9 mouse cellular contexts compared by ENCODE assay signal in the genomic region with DNA sequence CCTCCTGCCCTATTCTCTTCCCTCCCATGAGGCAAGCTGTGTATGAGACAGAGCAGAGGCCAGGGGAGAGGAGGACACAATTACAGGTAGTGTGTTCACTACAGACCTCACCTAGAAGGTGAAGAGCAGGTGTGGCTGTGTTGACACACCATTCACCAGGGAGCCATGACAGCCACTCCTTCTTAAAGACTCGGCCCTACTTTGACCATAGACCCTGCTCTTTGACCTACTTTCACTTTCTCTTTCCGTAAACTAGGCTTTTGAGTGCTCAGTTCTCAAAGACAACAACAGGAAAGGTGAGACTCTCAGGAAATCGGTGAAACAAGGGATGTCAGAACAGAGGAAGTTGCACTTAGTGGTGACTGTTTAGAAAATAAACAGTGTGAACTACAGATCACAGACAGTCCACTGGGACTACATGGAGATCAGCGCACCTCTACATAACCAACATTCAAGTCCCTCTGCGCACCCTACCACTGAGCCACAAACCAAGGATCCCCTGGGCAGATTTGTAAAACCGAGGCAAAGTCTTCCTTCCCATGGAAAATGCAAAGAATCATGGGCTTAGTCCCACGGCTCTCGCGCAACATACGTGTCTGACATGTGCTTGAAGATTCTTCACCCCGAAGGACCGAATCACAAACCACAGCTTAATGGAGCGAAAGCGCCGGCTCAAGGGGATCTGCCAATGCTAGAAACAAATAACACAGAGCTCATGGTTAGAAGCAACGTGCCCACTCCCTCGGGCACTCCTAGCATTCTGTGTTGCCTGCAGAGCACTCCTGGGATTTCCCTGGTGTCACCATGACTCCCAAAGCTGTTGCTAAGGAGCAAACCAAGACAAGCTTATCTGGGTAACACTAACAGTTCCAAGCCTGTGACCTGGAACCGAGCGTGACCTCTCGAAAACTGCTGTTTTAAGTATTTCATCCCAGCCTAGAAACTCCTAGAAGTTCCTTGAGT. TPM values are rescaled to one million over a fixed set of nuclear protein-coding genes. Genes with fewer than 3 reads are reported as not detected.
A peak's percentile ranks its signal among the peaks of the same experiment; 100 is the strongest.
DNase-seq lines count a peak whose midpoint lies in the region; ATAC-seq lines count a peak whose summit lies in the region.
"Had no signal": no experiment of that assay in that cellular context is flagged by ENCODE, and none has a peak within 500 bp of the region (broad histone marks: within the 10 kb centered on the region; RNA-seq: fewer than 3 reads in every experiment).

No protein-coding gene starts in this region.

- no peak overlapping the region for H3K27ac ChIP-seq in embryonic facial prominence, embryonic 14.5 days (replicated peaks; ENCODE audit: low read depth, low read length)
- H3K27ac ChIP-seq in embryonic facial prominence, embryonic 10.5 days (replicated peaks): no peak overlapping the region
- no peak overlapping the region for H3K27ac ChIP-seq in liver, embryonic 11.5 days (ENCODE audit: low read depth, low read length)
- no peak overlapping the region for H3K27ac ChIP-seq in hindbrain, embryonic 14.5 days
- H3K27ac ChIP-seq in midbrain, embryonic 16.5 days (ENCODE audit: low read length): no peak overlapping the region

- H3K4me3 ChIP-seq in embryonic facial prominence, embryonic 14.5 days (ENCODE audit: low read depth, low read length): no peak overlapping the region
- H3K4me3 ChIP-seq in embryonic facial prominence, embryonic 10.5 days: no peak overlapping the region
- no peak overlapping the region for H3K4me3 ChIP-seq in liver, embryonic 11.5 days (ENCODE audit: low read depth, low read length)
- no peak overlapping the region for H3K4me3 ChIP-seq in hindbrain, embryonic 14.5 days (replicated peaks; ENCODE audit: low read length)
- no peak overlapping the region for H3K4me3 ChIP-seq in midbrain, embryonic 16.5 days (ENCODE audit: low read depth, low read length)

- 0 out of 2 replicates have a peak, but pooled peaks cover 4% of the 10 kb centered on the region for H3K4me1 ChIP-seq in embryonic facial prominence, embryonic 14.5 days (ENCODE audit: control insufficient read depth, insufficient read depth, low read length)
- H3K4me1 ChIP-seq in embryonic facial prominence, embryonic 10.5 days: peaks cover 5% of the 10 kb centered on the region; the same call in 1 of the 2 replicates
- H3K4me1 ChIP-seq in liver, embryonic 11.5 days (replicated peaks; ENCODE audit: control insufficient read depth, insufficient read depth, low read length): peaks cover 3% of the 10 kb centered on the region; the same call in 1 of the 2 replicates
- H3K4me1 ChIP-seq in hindbrain, embryonic 14.5 days (replicated peaks; ENCODE audit: control insufficient read depth, insufficient read depth, low read length): no peaks in the 10 kb centered on the region
- no peaks in the 10 kb centered on the region for H3K4me1 ChIP-seq in midbrain, embryonic 16.5 days (ENCODE audit: control insufficient read depth, insufficient read depth, low read length)

- DNase-seq in embryonic facial prominence, embryonic 14.5 days (ENCODE audit: low spot score): no peak
- no peak for DNase-seq in embryonic facial prominence, embryonic 10.5 days (ENCODE audit: low spot score)
- DNase-seq in ovary, postnatal 36 days (ENCODE audit: low spot score): peak; percentile 45
- no peak for DNase-seq in ovary, postnatal 14 days (ENCODE audit: low spot score)
- no peak for DNase-seq in liver, embryonic 11.5 days (ENCODE audit: low spot score)
- peak; percentile 19 for DNase-seq in thymus, postnatal 14 days
- DNase-seq in hindbrain, embryonic 14.5 days (ENCODE audit: low spot score): no peak
- DNase-seq: right cerebral cortex, postnatal 25 days had no signal

- no peaks in the 10 kb centered on the region for H3K27me3 ChIP-seq in embryonic facial prominence, embryonic 14.5 days (replicated peaks; ENCODE audit: control insufficient read depth, insufficient read depth, low read length)
- peaks cover 7% of the 10 kb centered on the region for H3K27me3 ChIP-seq in embryonic facial prominence, embryonic 10.5 days (replicated peaks; ENCODE audit: low read depth, poor library complexity, severe bottlenecking)
- peaks cover 2% of the 10 kb centered on the region; the same call in 1 of the 2 replicates for H3K27me3 ChIP-seq in liver, embryonic 11.5 days (replicated peaks; ENCODE audit: control insufficient read depth, insufficient read depth, low read length)
- H3K27me3 ChIP-seq in hindbrain, embryonic 14.5 days (ENCODE audit: control insufficient read depth, insufficient read depth, low read length): no peaks in the 10 kb centered on the region
- no peaks in the 10 kb centered on the region for H3K27me3 ChIP-seq in midbrain, embryonic 16.5 days (ENCODE audit: control insufficient read depth, insufficient read depth, low read depth, low read length)

- no peak overlapping the region for H3K9ac ChIP-seq in embryonic facial prominence, embryonic 14.5 days (ENCODE audit: low read depth, low read length)
- H3K9ac ChIP-seq in liver, embryonic 11.5 days (ENCODE audit: low read depth, low read length): no peak overlapping the region
- no peak overlapping the region for H3K9ac ChIP-seq in hindbrain, embryonic 14.5 days
- H3K9ac ChIP-seq in midbrain, embryonic 16.5 days (ENCODE audit: low read depth, low read length): no peak overlapping the region

- no peaks in the 10 kb centered on the region for H3K9me3 ChIP-seq in embryonic facial prominence, embryonic 14.5 days (ENCODE audit: control insufficient read depth, low read length)
- H3K9me3 ChIP-seq in embryonic facial prominence, embryonic 10.5 days: no peaks in the 10 kb centered on the region
- H3K9me3 ChIP-seq in liver, embryonic 11.5 days (ENCODE audit: control insufficient read depth, low read length): no peaks in the 10 kb centered on the region
- no peaks in the 10 kb centered on the region for H3K9me3 ChIP-seq in hindbrain, embryonic 14.5 days (ENCODE audit: control insufficient read depth, low read length)
- H3K9me3 ChIP-seq in midbrain, embryonic 16.5 days (replicated peaks; ENCODE audit: control insufficient read depth, low read length, poor library complexity, severe bottlenecking): no peaks in the 10 kb centered on the region

- ATAC-seq in embryonic facial prominence, embryonic 14.5 days (ENCODE audit: low read depth): peak; percentile 72; the same call in 1 of the 2 replicates
- ATAC-seq in liver, embryonic 11.5 days (replicated peaks; ENCODE audit: low FRiP score): no peak
- ATAC-seq in hindbrain, embryonic 14.5 days (ENCODE audit: low FRiP score): no peak
- ATAC-seq in midbrain, embryonic 16.5 days: no peak

- H3K4me2 ChIP-seq in embryonic facial prominence, embryonic 14.5 days (ENCODE audit: low read depth, low read length): no peak overlapping the region
- H3K4me2 ChIP-seq in liver, embryonic 11.5 days: peak overlapping the region; percentile 39
- no peak overlapping the region for H3K4me2 ChIP-seq in hindbrain, embryonic 14.5 days (replicated peaks)
- no peak overlapping the region for H3K4me2 ChIP-seq in midbrain, embryonic 16.5 days (ENCODE audit: low read length)

- 86% methylated on average over 20 of the region's 20 CpGs for WGBS in embryonic facial prominence, embryonic 14.5 days
- WGBS in embryonic facial prominence, embryonic 10.5 days: 86% methylated on average over 20 of the region's 20 CpGs
- 79% methylated on average over 20 of the region's 20 CpGs for WGBS in liver, embryonic 11.5 days
- WGBS in hindbrain, embryonic 14.5 days: 81% methylated on average over 20 of the region's 20 CpGs
- 80% methylated on average over 20 of the region's 20 CpGs for WGBS in midbrain, embryonic 16.5 days

- no peaks in the 10 kb centered on the region for H3K36me3 ChIP-seq in embryonic facial prominence, embryonic 14.5 days (ENCODE audit: control insufficient read depth, insufficient read depth, low read length)
- H3K36me3 ChIP-seq in embryonic facial prominence, embryonic 10.5 days (replicated peaks): no peaks in the 10 kb centered on the region
- no peaks in the 10 kb centered on the region for H3K36me3 ChIP-seq in liver, embryonic 11.5 days (ENCODE audit: control insufficient read depth, insufficient read depth, low read length)
- no peaks in the 10 kb centered on the region for H3K36me3 ChIP-seq in hindbrain, embryonic 14.5 days (replicated peaks; ENCODE audit: control insufficient read depth, insufficient read depth)
- H3K36me3 ChIP-seq in midbrain, embryonic 16.5 days (ENCODE audit: control insufficient read depth, insufficient read depth, low read length): no peaks in the 10 kb centered on the region

RNA-seq across cellular contexts. Expression of a gene that starts 21.5 kb away (rescaled TPM):
- polyA plus RNA-seq in embryonic facial prominence, embryonic 14.5 days (2014; fragmentation: Nextera tagmentation; extraction: Ambion mirVana): 32.0 and 67.6 TPM in 2 replicates
- polyA plus RNA-seq in embryonic facial prominence, embryonic 10.5 days (2016; fragmentation: Nextera tagmentation; extraction: Ambion mirVana): 0.40 and 0.95 TPM in 2 replicates
- polyA plus RNA-seq in liver, embryonic 11.5 days (2014; fragmentation: Nextera tagmentation; extraction: Ambion mirVana): 7.4 and 9.4 TPM in 2 replicates
- polyA plus RNA-seq in hindbrain, embryonic 14.5 days (2014; fragmentation: Nextera tagmentation; extraction: Ambion mirVana): 1.1 and 2.5 TPM in 2 replicates
- polyA plus RNA-seq in midbrain, embryonic 16.5 days (2015; fragmentation: Nextera tagmentation; extraction: Ambion mirVana): 1.1 and 1.7 TPM in 2 replicates

RNA-seq across cellular contexts. Expression of a gene that starts 45.4 kb away (rescaled TPM):
- 10.4 and 10.8 TPM in 2 replicates for polyA plus RNA-seq in embryonic facial prominence, embryonic 14.5 days (2014; fragmentation: Nextera tagmentation; extraction: Ambion mirVana)
- 1.5 and 3.8 TPM in 2 replicates for polyA plus RNA-seq in embryonic facial prominence, embryonic 10.5 days (2016; fragmentation: Nextera tagmentation; extraction: Ambion mirVana)
- 39.0 and 39.6 TPM in 2 replicates for polyA plus RNA-seq in liver, embryonic 11.5 days (2014; fragmentation: Nextera tagmentation; extraction: Ambion mirVana)
- polyA plus RNA-seq in hindbrain, embryonic 14.5 days (2014; fragmentation: Nextera tagmentation; extraction: Ambion mirVana): 9.7 and 13.4 TPM in 2 replicates
- polyA plus RNA-seq in midbrain, embryonic 16.5 days (2015; fragmentation: Nextera tagmentation; extraction: Ambion mirVana): 14.0 and 14.6 TPM in 2 replicates

Comparison
In these comparisons a context has a peak if more than half of its experiments do, and no peak if none do; other contexts are left out.
1. DNase-seq: peak in ovary, postnatal 36 days (single experiment) and thymus, postnatal 14 days (single experiment); none in embryonic facial prominence, embryonic 14.5 days (single experiment), embryonic facial prominence, embryonic 10.5 days (single experiment), ovary, postnatal 14 days (single experiment), liver, embryonic 11.5 days (single experiment) and hindbrain, embryonic 14.5 days (single experiment).